Mouse (Mus musculus) gastrocnemius, adult 18-20 months (tissue): Measurements from ENCODE around the gene Krt36. TPM values are rescaled to one million over a fixed set of nuclear protein-coding genes. Genes with fewer than 3 reads are reported as not detected.
A peak's percentile ranks its signal among the peaks of the same experiment; 100 is the strongest.

Experiments used
- DNase-seq: peaks from one replicate; pipeline ENCODE4 v3.0.0; 2021; ENCODE audit warnings: low spot score
- long read RNA-seq, 2 experiments: library from polyadenylated mRNA; stranded (forward); transcript quantifications; one replicate each; pipeline ENCODE4 v2.0.0; 2021
- total RNA-seq, 2 experiments: library from RNA; stranded (reverse); gene quantifications; 2 replicates each; pipeline ENCODE4 v1.2.3; 2021

Gene Krt36
- not detected for total RNA-seq
- long read RNA-seq, experiment 1: 0 reads
- long read RNA-seq, experiment 2: 0 reads

GRCm38 (mm10) chr11:100105576-100106122, at the start of gene Krt36:
Gene Krt36 (minus strand): TSS chr11:100105626.
- DNase-seq: no peak

- DNase-seq: no peak
These were observed 43.3 kb upstream of the Krt36 start, which contains the start of gene Krt19 for GRCm38 (mm10) chr11:100148615-100149330. Gene Krt19 (minus strand): TSS chr11:100148665.

GRCm38 (mm10) chr11:100147566-100148353, 42.3 kb upstream of the Krt36 start:
- no peak for DNase-seq

- DNase-seq: no peak
These were observed 40.6 kb upstream of the Krt36 start for GRCm38 (mm10) chr11:100145858-100146560.

GRCm38 (mm10) chr11:100145104-100145503, 39.7 kb upstream of the Krt36 start:
- no peak for DNase-seq

- DNase-seq: peak; percentile 39
These were observed 35.5 kb upstream of the Krt36 start for GRCm38 (mm10) chr11:100140966-100141365.

GRCm38 (mm10) chr11:100139391-100139790, 34.0 kb upstream of the Krt36 start:
- no peak for DNase-seq

- no peak for DNase-seq
These were observed 33.4 kb upstream of the Krt36 start for GRCm38 (mm10) chr11:100138809-100139208.

GRCm38 (mm10) chr11:100137693-100138092, 32.3 kb upstream of the Krt36 start:
- no peak for DNase-seq

GRCm38 (mm10) chr11:100136559-100136958, 31.1 kb upstream of the Krt36 start:
- DNase-seq: no peak

GRCm38 (mm10) chr11:100135731-100136130, 30.3 kb upstream of the Krt36 start, which contains the start of gene Krt15:
Gene Krt15 (minus strand): TSS chr11:100135928.
- DNase-seq: no peak

GRCm38 (mm10) chr11:100124901-100125300, 19.5 kb upstream of the Krt36 start:
- no peak for DNase-seq

GRCm38 (mm10) chr11:100121466-100121865, 16.0 kb upstream of the Krt36 start, which contains the start of gene Krt13:
Gene Krt13 (minus strand): TSS chr11:100121566.
- no peak for DNase-seq

GRCm38 (mm10) chr11:100120331-100120730, 14.9 kb upstream of the Krt36 start:
- no peak for DNase-seq

- no peak for DNase-seq
These were observed 8.3 kb upstream of the Krt36 start for GRCm38 (mm10) chr11:100113742-100114029.

GRCm38 (mm10) chr11:100112935-100113741, 7.7 kb upstream of the Krt36 start:
- no peak for DNase-seq

- DNase-seq: no peak
These were observed 2.6 kb downstream of the Krt36 start for GRCm38 (mm10) chr11:100102693-100103429.

GRCm38 (mm10) chr11:100100391-100100790, 5.0 kb downstream of the Krt36 start:
- no peak for DNase-seq

- DNase-seq: no peak
These were observed 7.6 kb downstream of the Krt36 start for GRCm38 (mm10) chr11:100097819-100098218.

GRCm38 (mm10) chr11:100096141-100096540, 9.3 kb downstream of the Krt36 start, which contains the start of gene Krt35:
Gene Krt35 (minus strand): TSS chr11:100096241.
- no peak for DNase-seq
